Mouse (Mus musculus): ENCODE data around the gene Ankrd13b.

- TF ChIP-seq CTCF (IDR thresholded peaks at IDR 0.05; ENCODE audit: low read depth, low read length), result no peak
- TF ChIP-seq GATA1 (IDR thresholded peaks at IDR 0.05; ENCODE audit: borderline replicate concordance, low read length), result no peak
- no peak for TF ChIP-seq POLR2AphosphoS5 (IDR thresholded peaks at IDR 0.05; ENCODE audit: insufficient replicate concordance, low read depth, low read length)
- no peak for TF ChIP-seq TAL1 (conservative IDR thresholded peaks at IDR 0.05; ENCODE audit: low read depth, low read length)
Measured at GRCm38 (mm10) chr11:77532202-77532846, 42.8 kb upstream of the Ankrd13b start.

Measured in G1E (cell line).